ENCODE assay signal across 8 mouse cellular contexts in the genomic region with DNA sequence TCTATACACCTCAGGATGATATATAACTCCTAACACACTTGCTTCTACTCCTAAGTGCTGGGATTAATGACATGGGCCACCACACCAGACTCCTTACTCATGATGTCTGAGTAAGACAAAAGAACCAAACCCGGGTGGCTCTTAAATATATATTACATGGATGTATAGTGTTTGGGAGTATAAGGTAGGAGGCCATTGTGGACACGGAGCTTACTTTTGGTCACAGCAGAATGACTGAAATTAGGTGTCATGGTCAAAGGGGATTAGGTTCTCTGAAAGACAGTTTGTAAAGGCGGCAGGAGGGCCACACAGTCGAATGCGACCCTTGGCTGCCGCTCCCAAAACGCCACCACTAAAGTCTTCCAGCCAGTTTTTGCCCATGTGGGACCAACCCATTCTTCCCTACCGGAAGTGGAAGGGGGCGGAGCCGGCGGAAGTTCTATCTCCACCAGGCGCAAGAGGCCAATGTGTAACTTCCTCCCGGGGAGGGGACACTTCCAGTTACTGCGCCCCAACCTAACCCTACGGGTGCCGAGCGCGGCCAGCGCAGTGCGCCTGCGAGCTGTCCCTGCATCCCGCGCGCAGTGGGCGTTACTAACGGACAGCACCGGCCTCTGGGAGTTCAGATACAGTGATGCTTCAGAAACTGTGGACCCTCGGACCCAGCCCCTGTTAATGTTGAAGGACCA. TPM values are rescaled to one million over a fixed set of nuclear protein-coding genes. Genes with fewer than 3 reads are reported as not detected.
A peak's percentile ranks its signal among the peaks of the same experiment; 100 is the strongest.
DNase-seq lines count a peak whose midpoint lies in the region; ATAC-seq and TF ChIP-seq lines count a peak whose summit lies in the region.

No protein-coding gene starts in this region.

- in situ Hi-C loops in Patski (cut with MboI; ENCODE audit: low pct_unique_long_range_greater_than_20kb) = no loop called here

- CTCF ChIA-PET in Patski (lab: Charles Lee) = no interaction called here

- TF ChIP-seq CTCF in Patski (IDR thresholded peaks at IDR 0.05) = no peak

- no peaks in the 10 kb centered on the region for H3K27me3 ChIP-seq in Patski
- peaks cover 26% of the 10 kb centered on the region; the same call in 1 of the 2 replicates for H3K27me3 ChIP-seq in hindbrain, embryonic 13.5 days

- H3K27ac ChIP-seq in hindbrain, embryonic 13.5 days = peak overlapping the region; percentile 63; the same call in 1 of the 2 replicates

- WGBS in hindbrain, embryonic 13.5 days = 20% methylated on average over 28 of the region's 28 CpGs

- POLR2A ChIA-PET in Patski (lab: Charles Lee) = interaction anchor here (0.9 to 1.4 kb wide), 2 partner anchors 10 to 25 kb away, joined by 3 read pairs; no protein-coding TSS in a partner anchor

- peak overlapping the region; percentile 44 for H3K4me3 ChIP-seq in hindbrain, embryonic 13.5 days

- DNase-seq in Patski (ENCODE audit: low read depth, low spot score) = no peak
- peak; percentile 89 to 91 for DNase-seq in cerebellum, postnatal 14 days
- DNase-seq in frontal cortex, postnatal 14 days (ENCODE audit: low spot score in 2 of 2) = peak; percentile 83 to 86
- DNase-seq in layer of hippocampus, postnatal 25 days (ENCODE audit: extremely low spot score in 1 of 2, low spot score in 1 of 2) = peak; percentile 73 to 74
- DNase-seq in lung, postnatal 25 days (ENCODE audit: low spot score) = peak; percentile 91
- DNase-seq in retina, embryonic 14.5 days (ENCODE audit: low spot score) = peak; percentile 75
- DNase-seq in thymus, postnatal 4 days = peak; percentile 84

- no peaks in the 10 kb centered on the region for H3K9me3 ChIP-seq in hindbrain, embryonic 13.5 days

- H3K4me1 ChIP-seq in hindbrain, embryonic 13.5 days (replicated peaks) = peaks cover 17% of the 10 kb centered on the region

- no peaks in the 10 kb centered on the region for H3K36me3 ChIP-seq in hindbrain, embryonic 13.5 days

- ATAC-seq in Patski = peak; percentile 77
- ATAC-seq in hindbrain, embryonic 13.5 days (ENCODE audit: low FRiP score) = peak; percentile 97

- H3K9ac ChIP-seq in hindbrain, embryonic 13.5 days = peak overlapping the region; percentile 74

- peak overlapping the region; percentile 60 for H3K4me2 ChIP-seq in hindbrain, embryonic 13.5 days

RNA-seq across cellular contexts. Expression of gene Usp42, which starts 25.8 kb away (rescaled TPM):
- polyA plus RNA-seq in Patski (2021) = 16.8 TPM
- polyA plus RNA-seq in hindbrain, embryonic 13.5 days (2015; fragmentation: Nextera tagmentation; extraction: Ambion mirVana) = 28.6 and 29.3 TPM in 2 replicates
- total RNA-seq in layer of hippocampus, postnatal 25 days (2021) = 10 to 100 TPM; 17.0 to 26.5 TPM

RNA-seq across cellular contexts. Expression of gene Eif2ak1, which starts 59.7 kb away (rescaled TPM):
- 41.1 TPM for polyA plus RNA-seq in Patski (2021)
- polyA plus RNA-seq in hindbrain, embryonic 13.5 days (2015; fragmentation: Nextera tagmentation; extraction: Ambion mirVana) = 45.5 and 50.3 TPM in 2 replicates
- total RNA-seq in layer of hippocampus, postnatal 25 days (2021) = 10 to 100 TPM; 41.3 to 41.7 TPM
